Mouse (Mus musculus) hindbrain, embryonic 10.5 days (tissue): ENCODE data around the gene Cfap43. TPM values are rescaled to one million over a fixed set of nuclear protein-coding genes. Genes with fewer than 3 reads are reported as not detected.

ENCODE experiments used
- DNase-seq: peaks from one replicate; pipeline ENCODE4 v3.0.0-alpha.2; 2017; ENCODE audit warnings: low spot score
- H3K27ac ChIP-seq: fragments of 300-500 bp; sonication (generic); 2 replicates; pipeline ENCODE4 v1.5.1; 2016; ENCODE audit warnings: mild to moderate bottlenecking, moderate library complexity
- H3K27me3 ChIP-seq: fragments of 300-500 bp; sonication (generic); 2 replicates; pipeline ENCODE4 v1.6.1; 2016; ENCODE audit warnings: mild to moderate bottlenecking; ENCODE audit not compliant: poor library complexity, insufficient read depth, severe bottlenecking
- H3K36me3 ChIP-seq: fragments of 300-500 bp; sonication (generic); 2 replicates; pipeline ENCODE4 v1.6.1; 2016; ENCODE audit warnings: mild to moderate bottlenecking, moderate library complexity
- H3K4me1 ChIP-seq: fragments of 300-500 bp; sonication (generic); replicated peaks from 2 replicates; pipeline ENCODE4 v1.6.1; 2016; ENCODE audit warnings: mild to moderate bottlenecking
- H3K4me3 ChIP-seq: fragments of 300-500 bp; sonication (generic); 2 replicates; pipeline ENCODE4 v1.5.1; 2016; ENCODE audit warnings: mild to moderate bottlenecking, moderate library complexity
- H3K9me3 ChIP-seq: fragments of 300-500 bp; sonication (generic); 2 replicates; pipeline ENCODE4 v1.6.1; 2016; ENCODE audit warnings: mild to moderate bottlenecking, moderate library complexity
- WGBS: fragments of 180-500 bp; shearing (Covaris S2); methylation state at CpG from one replicate; pipeline ENCODE4 v1.1.7; 2016; 5-methylcytosine and 5-hydroxymethylcytosine counted together
- polyA plus RNA-seq: library from polyadenylated mRNA; unstranded; fragments of >200 nt; fragmentation: Nextera tagmentation; extraction: Ambion mirVana; gene quantifications from 2 replicates; pipeline ENCODE4 v1.2.1, GENCODE M21; 2016

Cfap43 gene
- polyA plus RNA-seq, 1 experiment from 2014 or later: 1.0 TPM

DNA sequence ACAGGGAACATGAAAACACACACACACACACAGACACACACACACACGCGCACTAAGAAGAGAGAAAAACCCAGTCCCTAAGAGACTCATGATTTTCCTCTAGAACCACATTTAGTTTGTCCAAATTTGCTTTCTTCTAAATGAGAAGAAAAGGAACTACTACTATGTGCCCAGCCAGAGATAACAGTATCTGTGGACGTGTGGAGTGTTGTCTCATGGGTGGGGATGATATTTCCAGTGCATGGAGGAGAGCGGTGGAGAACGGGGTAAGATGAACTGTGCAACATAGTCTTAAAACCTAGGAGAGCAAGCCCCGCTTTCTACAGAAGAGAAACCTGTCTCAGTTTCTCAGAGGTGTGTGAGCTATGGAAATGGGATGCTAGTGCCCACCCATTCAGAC is 135.2 kb downstream of the Cfap43 start:
- DNase-seq: no peak
- Histone ChIP-seq H3K27ac (no peak overlapping the region), H3K27me3 (0 out of 2 replicates have a peak, but pooled peaks cover 4% of the 10 kb centered on the region), H3K9me3 (no peaks in the 10 kb centered on the region), H3K36me3 (no peaks in the 10 kb centered on the region), H3K4me3 (no peak overlapping the region), H3K4me1 (no peaks in the 10 kb centered on the region)
- 92% methylated on average over 6 of the region's 6 CpGs for WGBS

DNA sequence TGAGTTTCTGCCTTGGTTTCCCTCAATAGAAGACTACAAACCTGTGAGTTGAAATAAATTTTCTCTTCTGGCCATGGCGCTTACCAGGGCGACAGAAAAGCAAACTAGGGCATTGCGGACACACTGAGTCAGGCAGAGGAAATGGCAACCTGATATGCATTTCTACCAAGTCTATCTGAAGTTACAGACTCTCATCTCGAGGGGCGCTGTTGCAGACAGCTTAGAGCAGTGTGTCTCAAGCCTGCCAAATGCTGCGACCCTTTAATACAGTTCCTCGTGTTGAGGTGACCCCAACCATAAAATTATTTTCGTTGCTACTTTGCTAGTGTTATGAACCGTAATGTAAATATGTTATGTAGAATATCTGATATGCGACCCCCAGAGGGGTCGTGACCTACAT is 138.1 kb downstream of the Cfap43 start:
- Histone ChIP-seq H3K4me1 (no peaks in the 10 kb centered on the region), H3K27me3 (0 out of 2 replicates have a peak, but pooled peaks cover 4% of the 10 kb centered on the region)

GRCm38 (mm10) chr19:47780145-47780544 is 138.9 kb downstream of the Cfap43 start:
- WGBS: 94% methylated on average over 7 of the region's 7 CpGs
- no peak for DNase-seq
- no peaks in the 10 kb centered on the region for H3K9me3 ChIP-seq
- H3K4me1 ChIP-seq: no peaks in the 10 kb centered on the region
- H3K36me3 ChIP-seq: no peaks in the 10 kb centered on the region
- no peak overlapping the region for H3K27ac ChIP-seq
- H3K27me3 ChIP-seq: 0 out of 2 replicates have a peak, but pooled peaks cover 4% of the 10 kb centered on the region
- no peak overlapping the region for H3K4me3 ChIP-seq

More for the DNA sequence above, 138.1 kb downstream of the Cfap43 start:
- no peak for DNase-seq
- WGBS: 76% methylated on average over 11 of the region's 11 CpGs
- H3K27ac ChIP-seq: no peak overlapping the region
- H3K4me3 ChIP-seq: no peak overlapping the region
- no peaks in the 10 kb centered on the region for H3K9me3 ChIP-seq
- no peaks in the 10 kb centered on the region for H3K36me3 ChIP-seq

DNA sequence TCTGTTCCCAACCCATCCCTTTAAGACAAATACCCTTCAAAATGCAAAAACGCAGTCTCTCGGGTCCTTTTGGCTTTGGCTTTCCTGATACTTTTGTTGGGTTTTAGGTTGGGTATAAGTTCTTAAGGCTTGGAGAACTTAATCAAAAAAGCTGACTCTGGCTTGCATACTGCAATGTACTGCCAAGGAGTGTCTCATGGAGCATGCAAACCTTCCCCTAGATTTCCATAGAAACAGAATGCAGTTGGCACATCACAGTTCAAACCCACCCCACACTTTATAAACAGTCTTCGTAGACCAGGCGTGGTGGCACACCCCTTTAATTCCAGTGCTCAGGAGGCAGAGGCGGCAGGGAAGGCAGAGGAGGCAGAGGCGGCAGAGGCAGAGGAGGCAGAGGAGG is 141.2 kb downstream of the Cfap43 start:
- Histone ChIP-seq H3K27me3 (no peaks in the 10 kb centered on the region), H3K27ac (no peak overlapping the region), H3K4me1 (no peaks in the 10 kb centered on the region), H3K9me3 (no peaks in the 10 kb centered on the region), H3K4me3 (no peak overlapping the region), H3K36me3 (no peaks in the 10 kb centered on the region)
- DNase-seq: no peak
- 86% methylated on average over 6 of the region's 6 CpGs for WGBS

DNA sequence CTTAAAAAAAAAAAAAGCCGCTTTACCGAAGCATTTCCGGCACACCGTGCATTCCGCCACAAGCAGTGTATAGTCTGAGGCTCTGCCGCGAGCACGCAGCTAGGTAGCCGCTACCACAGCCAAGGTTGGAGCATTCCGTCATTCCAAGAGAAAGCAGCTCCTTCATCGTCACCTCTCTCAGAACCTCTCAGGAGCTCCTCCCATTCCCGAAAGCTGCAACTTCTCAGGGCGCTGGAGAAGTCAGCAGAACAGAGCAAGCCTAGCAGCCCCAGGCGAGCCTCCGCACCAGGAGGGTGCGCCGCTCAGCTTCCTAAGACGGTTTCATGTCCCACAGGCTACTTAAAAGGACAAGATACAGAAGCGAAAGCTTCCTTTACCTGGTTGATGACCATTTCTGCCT is 163.5 kb downstream of the Cfap43 start:
- DNase-seq: no peak
- Histone ChIP-seq H3K27ac (no peak overlapping the region), H3K4me3 (no peak overlapping the region), H3K27me3 (no peaks in the 10 kb centered on the region; the same call in 1 of the 2 replicates), H3K9me3 (no peaks in the 10 kb centered on the region), H3K4me1 (peaks cover 3% of the 10 kb centered on the region; the same call in 1 of the 2 replicates), H3K36me3 (no peaks in the 10 kb centered on the region)
- 74% methylated on average over 19 of the region's 19 CpGs for WGBS

GRCm38 (mm10) chr19:47754931-47755330 is 164.2 kb downstream of the Cfap43 start:
- H3K4me1 ChIP-seq: peaks cover 8% of the 10 kb centered on the region; the same call in 1 of the 2 replicates
- 91% methylated on average over 9 of the region's 9 CpGs for WGBS
- DNase-seq: no peak

GRCm38 (mm10) chr19:47753921-47754320 is 165.2 kb downstream of the Cfap43 start:
- Histone ChIP-seq H3K4me3 (no peak overlapping the region), H3K27me3 (no peaks in the 10 kb centered on the region; the same call in 1 of the 2 replicates), H3K9me3 (no peaks in the 10 kb centered on the region), H3K4me1 (peaks cover 8% of the 10 kb centered on the region; the same call in 1 of the 2 replicates), H3K36me3 (no peaks in the 10 kb centered on the region), H3K27ac (no peak overlapping the region)
- DNase-seq: no peak
- 87% methylated on average over 4 of the region's 4 CpGs for WGBS

More at GRCm38 (mm10) chr19:47754931-47755330, 164.2 kb downstream of the Cfap43 start:
- no peaks in the 10 kb centered on the region for H3K9me3 ChIP-seq
- no peak overlapping the region for H3K27ac ChIP-seq
- no peaks in the 10 kb centered on the region; the same call in 1 of the 2 replicates for H3K27me3 ChIP-seq
- no peaks in the 10 kb centered on the region for H3K36me3 ChIP-seq
- H3K4me3 ChIP-seq: no peak overlapping the region

GRCm38 (mm10) chr19:47752456-47752855 is 166.6 kb downstream of the Cfap43 start:
- peaks cover 8% of the 10 kb centered on the region; the same call in 1 of the 2 replicates for H3K4me1 ChIP-seq
- no peaks in the 10 kb centered on the region for H3K36me3 ChIP-seq
- H3K9me3 ChIP-seq: no peaks in the 10 kb centered on the region
- 93% methylated on average over 9 of the region's 9 CpGs for WGBS
- H3K27me3 ChIP-seq: no peaks in the 10 kb centered on the region; the same call in 1 of the 2 replicates
- H3K4me3 ChIP-seq: no peak overlapping the region
- no peak overlapping the region for H3K27ac ChIP-seq
- no peak for DNase-seq

DNA sequence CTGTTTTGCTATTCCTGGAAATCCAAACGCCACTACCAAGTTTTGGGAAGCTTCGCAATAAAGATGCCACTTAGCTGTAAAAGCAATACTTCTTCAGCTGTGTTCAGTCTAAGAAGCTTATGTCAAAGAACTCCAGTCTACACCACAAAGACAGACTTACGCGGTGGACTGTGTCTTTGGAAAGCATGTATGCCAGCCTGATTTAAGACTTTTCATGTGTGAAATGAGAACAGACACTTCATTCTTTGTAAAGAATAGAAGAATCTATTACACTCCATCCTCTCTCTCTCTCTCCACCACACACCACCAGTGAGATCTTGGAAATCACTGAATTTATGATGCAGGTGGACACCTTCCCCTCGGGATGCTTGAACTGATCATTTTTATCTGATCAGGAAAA is 168.7 kb downstream of the Cfap43 start:
- Histone ChIP-seq H3K9me3 (no peaks in the 10 kb centered on the region), H3K36me3 (no peaks in the 10 kb centered on the region), H3K27ac (no peak overlapping the region), H3K27me3 (no peaks in the 10 kb centered on the region; the same call in 1 of the 2 replicates), H3K4me1 (peaks cover 8% of the 10 kb centered on the region; the same call in 1 of the 2 replicates), H3K4me3 (no peak overlapping the region)
- no peak for DNase-seq
- 62% methylated on average over 5 of the region's 5 CpGs for WGBS

DNA sequence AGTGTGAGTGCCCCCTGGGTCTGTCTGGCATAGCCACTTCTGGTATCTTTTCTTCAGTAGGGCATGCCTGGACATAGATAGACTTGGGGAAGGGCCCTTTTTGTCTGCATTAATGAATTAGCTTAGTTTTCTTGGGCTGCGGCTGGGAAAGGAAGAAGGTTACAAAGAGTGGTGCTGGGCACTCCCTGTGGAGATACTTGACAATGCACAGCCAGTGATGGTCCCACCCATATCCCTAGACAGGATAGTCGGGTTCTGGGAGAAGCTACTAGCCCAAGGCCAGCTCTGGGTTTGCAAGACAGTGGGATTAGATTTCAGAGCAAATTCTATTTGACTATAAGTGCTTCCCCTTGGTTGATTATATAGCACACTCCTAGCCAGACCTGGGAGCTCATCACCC is 170.1 kb downstream of the Cfap43 start:
- no peak for DNase-seq
- no peak overlapping the region for H3K4me3 ChIP-seq

DNA sequence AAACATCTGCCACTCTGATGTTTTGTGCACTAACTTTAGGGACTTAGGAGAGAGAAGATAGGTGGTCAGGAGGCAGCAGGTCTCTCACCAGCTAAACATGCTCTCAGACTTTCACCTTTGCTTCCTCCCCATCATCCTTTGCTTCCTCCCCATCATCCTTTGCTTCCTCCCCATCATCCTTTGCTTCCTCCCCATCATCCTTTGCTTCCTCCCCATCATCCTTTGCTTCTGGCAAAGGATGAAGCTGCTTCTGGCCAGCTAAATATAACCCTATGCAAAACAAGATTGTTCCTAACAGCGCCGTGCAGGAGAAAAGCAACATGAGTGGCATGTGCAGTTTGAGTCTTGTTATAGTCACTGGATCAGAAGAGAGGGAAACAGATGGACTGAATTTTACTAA is 172.0 kb downstream of the Cfap43 start:
- Histone ChIP-seq H3K4me1 (peaks cover 8% of the 10 kb centered on the region; the same call in 1 of the 2 replicates), H3K27me3 (no peaks in the 10 kb centered on the region), H3K9me3 (no peaks in the 10 kb centered on the region), H3K27ac (no peak overlapping the region), H3K4me3 (no peak overlapping the region), H3K36me3 (no peaks in the 10 kb centered on the region)
- WGBS: 95% methylated on average over 2 of the region's 2 CpGs
- DNase-seq: no peak

More for the DNA sequence above, 170.1 kb downstream of the Cfap43 start:
- WGBS: 66% methylated on average over 2 of the region's 2 CpGs
- Histone ChIP-seq H3K9me3 (no peaks in the 10 kb centered on the region), H3K27ac (no peak overlapping the region), H3K27me3 (no peaks in the 10 kb centered on the region; the same call in 1 of the 2 replicates), H3K36me3 (no peaks in the 10 kb centered on the region), H3K4me1 (peaks cover 8% of the 10 kb centered on the region; the same call in 1 of the 2 replicates)

- Histone ChIP-seq H3K4me3 (peak overlapping the region; percentile 90), H3K9me3 (no peaks in the 10 kb centered on the region), H3K36me3 (peaks cover 45% of the 10 kb centered on the region), H3K27ac (peak overlapping the region; percentile 97), H3K4me1 (peaks cover 16% of the 10 kb centered on the region), H3K27me3 (no peaks in the 10 kb centered on the region)
- 3% methylated on average over 14 of the region's 15 CpGs for WGBS
- DNase-seq: peak; percentile 71
These were observed 187.2 kb downstream of the Cfap43 start for GRCm38 (mm10) chr19:47731931-47732330.

GRCm38 (mm10) chr19:47731071-47731881 is 187.8 kb downstream of the Cfap43 start, which contains the start of gene Sfr1:
Sfr1 (plus strand) TSS chr19:47731682.
- DNase-seq: peak; percentile 99
- H3K4me3 ChIP-seq: peak within 1 kb of the TSS; percentile 90
- H3K9me3 ChIP-seq: no peaks in the 10 kb centered on the region
- H3K27ac ChIP-seq: peak within 1 kb of the TSS; percentile 97
- H3K4me1 ChIP-seq: peaks cover 16% of the 10 kb centered on the region
- H3K36me3 ChIP-seq: peaks cover 38% of the 10 kb centered on the region
- no peaks in the 10 kb centered on the region for H3K27me3 ChIP-seq
- 1% methylated on average over 71 of the region's 72 CpGs for WGBS
